Mouse (Mus musculus): ENCODE data around the gene Gm10058. TPM values are rescaled to one million over a fixed set of nuclear protein-coding genes. Genes with fewer than 3 reads are reported as not detected.
"Not testable (repeated sequence)": the region's sequence is repeated elsewhere in the genome, so short reads cannot be mapped to it uniquely, and the experiment has no call there.

The Gm10058 gene
- not detected for polyA plus RNA-seq (2021)

- DNase-seq (ENCODE audit: low read depth, low spot score); ATAC-seq; POLR2A ChIA-PET; in situ Hi-C loops (cut with MboI; ENCODE audit: low pct_unique_long_range_greater_than_20kb); H3K27me3 ChIP-seq; CTCF ChIA-PET: not testable (repeated sequence)
Observed at GRCm38 (mm10) chrX:27946785-27947184, at the start of gene Gm10058. Gm10058 (minus strand) TSS chrX:27946885.
